Mouse (Mus musculus) erythroblast, embryonic 14.5 days (primary cell): ENCODE results near the gene Cabcoco1.

Experiments
- GATA1 ChIP-seq: IDR thresholded peaks from 2 replicates; pipeline ENCODE4 v1.6.1; 2012; ENCODE audit warnings: low read length, inconsistent platforms, mixed read lengths
- TAL1 ChIP-seq: IDR thresholded peaks from 3 replicates; pipeline ENCODE4 v1.6.1; 2012; ENCODE audit warnings: low read length, inconsistent platforms, mixed read lengths

- TF ChIP-seq GATA1 (no peak), TAL1 (no peak)
These were observed 76.8 kb downstream of the Cabcoco1 start for GRCm38 (mm10) chr10:68464943-68465342.
